Mouse (Mus musculus) B cell, adult 67 days (primary cell): ENCODE data around the gene Poc1b. TPM values are rescaled to one million over a fixed set of nuclear protein-coding genes. Genes with fewer than 3 reads are reported as not detected.

Source experiments
- total RNA-seq, 2 experiments: library from RNA; stranded (reverse); gene quantifications; 4 replicates each; pipeline ENCODE4 v1.2.4; 2023

Poc1b gene
- 10 to 100 TPM; 21.6 to 29.6 TPM for total RNA-seq

GRCm38 (mm10) chr10:99106703-99107631, at the start of gene Poc1b:
TSS of gene Poc1b (plus strand) at chr10:99107036.

GRCm38 (mm10) chr10:99107964-99108363, 1.1 kb downstream of the Poc1b start, which contains the start of gene Galnt4:
TSS of gene Galnt4 (plus strand) at chr10:99108159.

GRCm38 (mm10) chr10:99126225-99126624, 19.4 kb downstream of the Poc1b start, which contains the start of gene Phxr2:
TSS of gene Phxr2 (minus strand) at chr10:99126325.

Other genes with a start within 250 kb of the Poc1b start
- 100 to 1,000 TPM; 136 to 157 TPM for gene Atp2b1, start 192.6 kb upstream of the Poc1b start, total RNA-seq
- 10 to 100 TPM; 15.0 to 15.6 TPM for gene Galnt4, start 1.1 kb downstream of the Poc1b start, total RNA-seq
- gene Phxr2, start 19.3 kb downstream of the Poc1b start, total RNA-seq = 1 to 10 TPM in 1 of 2 experiments, under 1 TPM in 1; 0.64 to 1.3 TPM
- 100 to 1,000 TPM; 170 to 171 TPM for gene Dusp6, start 156.2 kb downstream of the Poc1b start, total RNA-seq